Mouse (Mus musculus) megakaryocyte, embryonic 14.5 days (primary cell): ENCODE results near the gene Adam10.

ENCODE experiments used
- FLI1 ChIP-seq: IDR thresholded peaks from 2 replicates; pipeline ENCODE4 v1.6.1; 2012; ENCODE audit warnings: low read length, inconsistent platforms, mixed read lengths
- GATA1 ChIP-seq: IDR thresholded peaks from 3 replicates; pipeline ENCODE4 v1.6.1; 2012; ENCODE audit warnings: mixed read lengths, low read length, inconsistent platforms, borderline replicate concordance

DNA sequence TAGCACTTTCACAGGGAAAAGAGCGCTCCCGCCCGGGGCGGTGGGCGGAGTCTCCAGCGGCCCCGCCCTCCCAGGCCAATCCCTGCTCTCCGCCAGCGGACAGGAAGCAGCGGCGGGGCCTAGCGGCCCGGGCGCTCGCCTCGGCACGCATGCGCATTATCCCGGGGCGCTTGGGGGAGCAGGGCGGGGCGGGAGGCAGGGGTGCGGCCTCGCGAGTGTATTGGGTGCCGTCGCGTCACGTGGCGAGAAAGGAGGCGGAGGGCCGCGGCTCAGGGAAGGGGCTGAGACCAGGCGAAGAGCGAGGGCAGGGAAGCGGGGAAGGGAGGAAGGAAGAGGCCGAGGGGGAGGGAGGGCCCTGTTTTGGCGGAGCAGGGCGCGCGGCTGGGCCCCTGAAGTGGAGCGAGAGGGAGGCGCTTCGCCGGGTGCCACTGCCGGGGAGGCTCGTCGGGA, at the start of gene Adam10:
- no peak for TF ChIP-seq GATA1
- TF ChIP-seq FLI1, result no peak
